Mouse (Mus musculus) stomach, postnatal 0 days (tissue): ENCODE results near the gene Dlgap1.

ENCODE experiments used
- CTCF ChIP-seq: IDR thresholded peaks from 2 replicates; pipeline ENCODE4 v1.5.1; 2016; ENCODE audit warnings: antibody characterized with exemption, low read depth, mild to moderate bottlenecking, moderate library complexity
- EP300 ChIP-seq: optimal IDR thresholded peaks from 2 replicates; pipeline ENCODE3; 2016; ENCODE audit warnings: antibody characterized with exemption

GRCm38 (mm10) chr17:70427866-70428265 is 459.0 kb downstream of the Dlgap1 start:
- TF ChIP-seq CTCF (no peak), EP300 (no peak)
